10 mouse cellular contexts compared by ENCODE assay signal in genomic region chr7:34714848-34715460, GRCm38 (mm10). TPM values are rescaled to one million over a fixed set of nuclear protein-coding genes. Genes with fewer than 3 reads are reported as not detected.
A peak's percentile ranks its signal among the peaks of the same experiment; 100 is the strongest.
DNase-seq lines count a peak whose midpoint lies in the region; ATAC-seq lines count a peak whose summit lies in the region.
"Had no signal": no experiment of that assay in that cellular context is flagged by ENCODE, and none has a peak within 500 bp of the region (broad histone marks: within the 10 kb centered on the region; RNA-seq: fewer than 3 reads in every experiment).

No protein-coding gene starts in this region.

- H3K27me3 ChIP-seq in hindbrain, embryonic 13.5 days, result 0 out of 2 replicates have a peak, but pooled peaks cover 2% of the 10 kb centered on the region
- H3K27me3 ChIP-seq in hindbrain, embryonic 16.5 days (replicated peaks; ENCODE audit: control insufficient read depth, insufficient read depth, low read length), result no peaks in the 10 kb centered on the region
- peaks cover 29% of the 10 kb centered on the region for H3K27me3 ChIP-seq in embryonic facial prominence, embryonic 13.5 days
- H3K27me3 ChIP-seq in limb, embryonic 12.5 days, result peaks cover 37% of the 10 kb centered on the region
- no peaks in the 10 kb centered on the region for H3K27me3 ChIP-seq in liver, embryonic 11.5 days (replicated peaks; ENCODE audit: control insufficient read depth, insufficient read depth, low read length)

- 56% methylated on average over 11 of the region's 11 CpGs for WGBS in hindbrain, embryonic 13.5 days
- 62% methylated on average over 11 of the region's 11 CpGs for WGBS in hindbrain, embryonic 16.5 days
- WGBS in embryonic facial prominence, embryonic 13.5 days, result 34% methylated on average over 11 of the region's 11 CpGs
- 34% methylated on average over 11 of the region's 11 CpGs for WGBS in limb, embryonic 12.5 days
- 53% methylated on average over 11 of the region's 11 CpGs for WGBS in liver, embryonic 11.5 days

- H3K9me3 ChIP-seq in hindbrain, embryonic 13.5 days, result no peaks in the 10 kb centered on the region
- H3K9me3 ChIP-seq in hindbrain, embryonic 16.5 days (ENCODE audit: control insufficient read depth, low read length), result no peaks in the 10 kb centered on the region
- no peaks in the 10 kb centered on the region for H3K9me3 ChIP-seq in embryonic facial prominence, embryonic 13.5 days
- no peaks in the 10 kb centered on the region for H3K9me3 ChIP-seq in limb, embryonic 12.5 days
- H3K9me3 ChIP-seq in liver, embryonic 11.5 days (ENCODE audit: control insufficient read depth, low read length), result no peaks in the 10 kb centered on the region
- H3K9me3 ChIP-seq: heart, embryonic 10.5 days had no signal

- peak; percentile 86 to 90 for DNase-seq in kidney, adult 8-10 months
- no peak for DNase-seq in urinary bladder, adult 18-20 months (ENCODE audit: low spot score in 2 of 2)
- DNase-seq in thymus, postnatal 25 days, result no peak
- DNase-seq in liver, embryonic 11.5 days (ENCODE audit: low spot score), result no peak
- DNase-seq: lung, postnatal 4 days had no signal

- no peak for ATAC-seq in hindbrain, embryonic 13.5 days (ENCODE audit: low FRiP score)
- ATAC-seq in hindbrain, embryonic 16.5 days, result no peak; the same call in 1 of the 2 replicates
- peak; percentile 11; the same call in 1 of the 2 replicates for ATAC-seq in embryonic facial prominence, embryonic 13.5 days (ENCODE audit: insufficient number of reproducible peaks, insufficient read depth, low FRiP score, low TSS enrichment, low read depth)
- peak; percentile 63; the same call in 1 of the 2 replicates for ATAC-seq in limb, embryonic 12.5 days (ENCODE audit: insufficient number of reproducible peaks, insufficient read depth, low FRiP score, low TSS enrichment, low read depth)
- no peak for ATAC-seq in liver, embryonic 11.5 days (replicated peaks; ENCODE audit: low FRiP score)

- peak overlapping the region; percentile 40 for H3K27ac ChIP-seq in hindbrain, embryonic 13.5 days
- no peak overlapping the region for H3K27ac ChIP-seq in hindbrain, embryonic 16.5 days (ENCODE audit: low read depth, low read length)
- H3K27ac ChIP-seq in embryonic facial prominence, embryonic 13.5 days, result peak overlapping the region; percentile 41
- peak overlapping the region; percentile 75 for H3K27ac ChIP-seq in limb, embryonic 12.5 days
- H3K27ac ChIP-seq in liver, embryonic 11.5 days (ENCODE audit: low read depth, low read length), result no peak overlapping the region
- H3K27ac ChIP-seq: heart, embryonic 10.5 days had no signal

- H3K4me2 ChIP-seq in hindbrain, embryonic 13.5 days, result no peak overlapping the region
- no peak overlapping the region for H3K4me2 ChIP-seq in hindbrain, embryonic 16.5 days (ENCODE audit: low read length)
- H3K4me2 ChIP-seq in embryonic facial prominence, embryonic 13.5 days, result no peak overlapping the region
- no peak overlapping the region for H3K4me2 ChIP-seq in limb, embryonic 12.5 days
- no peak overlapping the region for H3K4me2 ChIP-seq in liver, embryonic 11.5 days

- H3K9ac ChIP-seq in hindbrain, embryonic 13.5 days, result no peak overlapping the region
- no peak overlapping the region for H3K9ac ChIP-seq in hindbrain, embryonic 16.5 days (ENCODE audit: low read depth, low read length)
- H3K9ac ChIP-seq in embryonic facial prominence, embryonic 13.5 days, result no peak overlapping the region
- H3K9ac ChIP-seq in limb, embryonic 12.5 days (replicated peaks), result no peak overlapping the region
- no peak overlapping the region for H3K9ac ChIP-seq in liver, embryonic 11.5 days (ENCODE audit: low read depth, low read length)

- H3K4me3 ChIP-seq in hindbrain, embryonic 13.5 days, result no peak overlapping the region
- H3K4me3 ChIP-seq in hindbrain, embryonic 16.5 days (ENCODE audit: low read length), result no peak overlapping the region
- H3K4me3 ChIP-seq in embryonic facial prominence, embryonic 13.5 days, result no peak overlapping the region
- no peak overlapping the region for H3K4me3 ChIP-seq in limb, embryonic 12.5 days (replicated peaks)
- H3K4me3 ChIP-seq in liver, embryonic 11.5 days (ENCODE audit: low read depth, low read length), result no peak overlapping the region
- H3K4me3 ChIP-seq: heart, embryonic 10.5 days had no signal

- H3K4me1 ChIP-seq in hindbrain, embryonic 13.5 days (replicated peaks), result peaks cover 35% of the 10 kb centered on the region
- peaks cover 9% of the 10 kb centered on the region for H3K4me1 ChIP-seq in hindbrain, embryonic 16.5 days (ENCODE audit: control insufficient read depth, insufficient read depth, low read depth, low read length)
- peaks cover 42% of the 10 kb centered on the region for H3K4me1 ChIP-seq in embryonic facial prominence, embryonic 13.5 days
- peaks cover 37% of the 10 kb centered on the region for H3K4me1 ChIP-seq in limb, embryonic 12.5 days (replicated peaks)
- no peaks in the 10 kb centered on the region for H3K4me1 ChIP-seq in liver, embryonic 11.5 days (replicated peaks; ENCODE audit: control insufficient read depth, insufficient read depth, low read length)

- no peaks in the 10 kb centered on the region for H3K36me3 ChIP-seq in hindbrain, embryonic 13.5 days
- H3K36me3 ChIP-seq in hindbrain, embryonic 16.5 days (ENCODE audit: control insufficient read depth, insufficient read depth, low read length), result no peaks in the 10 kb centered on the region
- no peaks in the 10 kb centered on the region for H3K36me3 ChIP-seq in embryonic facial prominence, embryonic 13.5 days
- H3K36me3 ChIP-seq in limb, embryonic 12.5 days, result no peaks in the 10 kb centered on the region
- no peaks in the 10 kb centered on the region for H3K36me3 ChIP-seq in liver, embryonic 11.5 days (ENCODE audit: control insufficient read depth, insufficient read depth, low read length)
- H3K36me3 ChIP-seq: heart, embryonic 10.5 days had no signal

RNA-seq across cellular contexts. Expression of gene Kctd15, which starts 58.4 kb away (rescaled TPM):
- polyA plus RNA-seq in hindbrain, embryonic 13.5 days (2015; fragmentation: Nextera tagmentation; extraction: Ambion mirVana), result 33.7 and 36.0 TPM in 2 replicates
- 18.0 and 21.6 TPM in 2 replicates for polyA plus RNA-seq in hindbrain, embryonic 16.5 days (2015; fragmentation: Nextera tagmentation; extraction: Ambion mirVana)
- 52.9 and 59.2 TPM in 2 replicates for polyA plus RNA-seq in embryonic facial prominence, embryonic 13.5 days (2015; fragmentation: Nextera tagmentation; extraction: Ambion mirVana)
- 63.8 and 66.6 TPM in 2 replicates for polyA plus RNA-seq in limb, embryonic 12.5 days (2016; fragmentation: Nextera tagmentation; extraction: Ambion mirVana)
- polyA plus RNA-seq in liver, embryonic 11.5 days (2014; fragmentation: Nextera tagmentation; extraction: Ambion mirVana), result 4.3 and 4.9 TPM in 2 replicates

Comparison
In these comparisons a context has a peak if more than half of its experiments do, and no peak if none do; other contexts are left out.
1. H3K27ac ChIP-seq: peak in hindbrain, embryonic 13.5 days (single experiment), embryonic facial prominence, embryonic 13.5 days (single experiment) and limb, embryonic 12.5 days (single experiment); none in hindbrain, embryonic 16.5 days (single experiment) and liver, embryonic 11.5 days (single experiment).
2. ATAC-seq: peak in embryonic facial prominence, embryonic 13.5 days (single experiment) and limb, embryonic 12.5 days (single experiment); none in hindbrain, embryonic 13.5 days (single experiment), hindbrain, embryonic 16.5 days (single experiment) and liver, embryonic 11.5 days (single experiment).
3. DNase-seq: peak in kidney, adult 8-10 months (2 of 2); none in urinary bladder, adult 18-20 months (0 of 2), thymus, postnatal 25 days (single experiment) and liver, embryonic 11.5 days (single experiment).